Mouse (Mus musculus): ENCODE data around the gene Efr3b.

The Efr3b gene

GRCm38 (mm10) chr12:4039046-4039445 lies 331 bp upstream of the Efr3b start:
- in situ Hi-C loops (cut with MboI; ENCODE audit: low sequenced_read_pairs): no loop called here

- in situ Hi-C loops (cut with MboI; ENCODE audit: low sequenced_read_pairs): no loop called here
These were observed 1.2 kb downstream of the Efr3b start for GRCm38 (mm10) chr12:4037511-4037910.

DNA sequence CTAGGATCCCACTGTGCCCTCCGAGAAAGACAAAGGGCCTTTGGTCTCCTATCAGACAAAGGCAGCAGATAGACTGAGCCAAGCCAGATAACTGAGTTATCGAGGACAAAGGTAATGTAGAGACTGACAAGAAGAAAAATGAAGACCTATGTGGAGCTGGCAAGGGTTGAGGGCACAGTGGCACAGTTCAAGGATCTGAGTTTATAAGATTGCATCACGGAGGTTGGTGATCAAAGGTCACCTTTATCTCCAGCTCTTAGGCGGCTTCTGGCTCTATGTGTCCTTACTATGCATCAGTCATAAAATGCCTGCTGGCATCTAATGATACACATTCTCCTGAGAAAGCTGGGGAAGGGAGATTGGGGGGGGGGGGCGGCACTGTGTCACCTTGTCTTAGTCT lies 2.6 kb downstream of the Efr3b start:
- in situ Hi-C loops (cut with MboI; ENCODE audit: low sequenced_read_pairs): no loop called here

- in situ Hi-C loops (cut with MboI; ENCODE audit: low sequenced_read_pairs): no loop called here
These were observed 9.7 kb downstream of the Efr3b start for GRCm38 (mm10) chr12:4029064-4029463.

DNA sequence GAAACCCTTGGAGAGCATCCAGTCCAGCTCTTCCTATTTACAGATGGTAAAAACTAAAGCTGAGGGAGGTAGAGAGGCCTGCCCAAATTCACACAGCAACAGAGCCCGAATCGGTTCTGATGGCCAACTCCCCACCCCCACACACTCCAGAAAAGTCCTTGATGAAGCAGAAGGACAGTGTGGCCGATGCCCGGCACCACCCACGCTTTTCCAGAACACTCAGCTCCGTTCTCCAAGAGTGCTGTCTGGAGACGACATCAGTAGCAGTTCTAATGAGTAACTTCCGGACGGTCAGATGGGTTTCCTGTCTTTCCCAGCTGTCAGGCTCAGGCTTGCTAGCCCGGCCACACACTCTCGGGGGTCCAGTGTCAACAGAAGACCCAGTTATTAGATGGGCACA lies 10.2 kb downstream of the Efr3b start:
- in situ Hi-C loops (cut with MboI; ENCODE audit: low sequenced_read_pairs): no loop called here

DNA sequence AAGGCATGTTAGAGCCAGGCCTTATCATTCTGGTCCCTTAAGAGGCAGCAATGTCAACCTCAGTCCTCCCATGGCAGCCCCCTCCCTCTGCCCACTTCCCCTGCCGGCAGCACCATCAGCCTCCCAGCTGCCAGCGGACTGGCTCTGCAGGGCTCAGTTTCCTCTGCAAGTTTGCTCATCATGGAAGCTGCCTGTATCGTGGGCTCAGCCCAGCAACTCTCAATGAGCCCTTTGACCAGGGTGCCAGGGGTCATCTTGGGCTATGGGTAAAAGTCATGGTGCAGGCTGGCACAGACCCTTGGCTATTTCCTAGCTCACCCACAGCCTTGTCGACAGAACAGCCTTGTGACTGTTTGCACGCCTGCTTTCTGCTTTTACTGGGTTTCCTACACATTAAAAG lies 14.4 kb downstream of the Efr3b start:
- in situ Hi-C loops (cut with MboI; ENCODE audit: low sequenced_read_pairs): no loop called here

DNA sequence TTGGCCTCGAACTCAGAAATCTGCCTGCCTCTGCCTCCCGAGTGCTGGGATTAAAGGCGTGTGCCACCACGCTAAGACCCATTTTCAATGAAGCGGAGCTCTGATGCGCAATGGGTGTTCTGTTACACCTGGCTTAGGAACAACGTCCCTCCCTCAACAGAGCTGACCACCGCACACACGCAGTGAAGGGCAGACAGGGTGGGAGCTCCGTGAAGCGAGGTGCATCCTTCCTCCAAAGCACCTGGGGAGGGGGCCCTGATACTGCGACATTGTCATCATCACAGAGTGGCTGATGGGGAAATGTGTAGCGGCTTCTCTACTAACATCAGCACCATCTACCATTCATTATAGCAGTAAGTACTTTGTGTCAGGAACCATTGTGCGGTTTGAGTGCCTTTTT lies 15.2 kb downstream of the Efr3b start:
- in situ Hi-C loops (cut with MboI; ENCODE audit: low sequenced_read_pairs): no loop called here

- in situ Hi-C loops (cut with MboI; ENCODE audit: low sequenced_read_pairs): no loop called here
These were observed 15.9 kb downstream of the Efr3b start for GRCm38 (mm10) chr12:4022845-4023244.

DNA sequence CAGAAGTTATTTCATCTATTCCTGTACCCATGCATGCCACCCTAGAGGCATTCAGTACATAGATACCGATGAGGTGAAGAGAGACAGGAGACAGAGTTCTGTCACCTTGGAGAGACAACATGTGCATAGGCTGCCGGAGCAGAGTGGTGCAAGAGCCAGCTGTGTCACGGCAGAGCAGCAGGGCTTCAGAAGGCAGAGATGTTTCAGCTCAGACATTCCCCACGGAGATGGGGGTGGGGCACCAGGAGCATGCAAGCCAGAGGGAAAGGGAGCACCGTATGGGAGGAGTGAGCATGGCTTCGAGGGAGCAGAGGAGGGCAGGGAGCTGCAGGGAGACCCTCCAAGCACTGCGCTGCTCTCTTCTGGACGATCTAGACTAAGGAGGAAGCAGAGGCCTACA lies 18.2 kb downstream of the Efr3b start:
- in situ Hi-C loops (cut with MboI; ENCODE audit: low sequenced_read_pairs): no loop called here

GRCm38 (mm10) chr12:4016321-4016720 lies 22.4 kb downstream of the Efr3b start:
- in situ Hi-C loops (cut with MboI; ENCODE audit: low sequenced_read_pairs): no loop called here

GRCm38 (mm10) chr12:4015741-4016140 lies 23.0 kb downstream of the Efr3b start:
- in situ Hi-C loops (cut with MboI; ENCODE audit: low sequenced_read_pairs): no loop called here

DNA sequence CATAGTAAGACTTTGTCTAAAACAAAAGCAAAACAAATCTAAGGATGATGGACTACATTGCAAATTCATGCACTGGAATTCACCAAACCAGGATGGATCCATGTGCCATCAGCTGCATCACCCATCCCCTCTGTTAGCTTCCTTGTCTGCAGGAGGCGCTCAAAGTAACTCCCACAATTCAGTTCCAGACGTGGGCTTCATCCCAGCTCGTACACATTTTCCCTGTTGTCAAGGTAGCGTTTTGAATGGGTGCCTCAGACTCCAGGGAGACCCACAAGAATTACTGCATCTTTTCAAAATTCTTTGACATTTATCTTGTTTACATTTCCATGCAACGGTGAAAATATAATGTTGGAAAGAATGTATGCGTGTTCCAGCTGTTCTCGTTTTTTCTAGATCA lies 23.5 kb downstream of the Efr3b start:
- in situ Hi-C loops (cut with MboI; ENCODE audit: low sequenced_read_pairs): no loop called here

GRCm38 (mm10) chr12:4011715-4012114 lies 27.0 kb downstream of the Efr3b start:
- in situ Hi-C loops (cut with MboI; ENCODE audit: low sequenced_read_pairs): no loop called here

DNA sequence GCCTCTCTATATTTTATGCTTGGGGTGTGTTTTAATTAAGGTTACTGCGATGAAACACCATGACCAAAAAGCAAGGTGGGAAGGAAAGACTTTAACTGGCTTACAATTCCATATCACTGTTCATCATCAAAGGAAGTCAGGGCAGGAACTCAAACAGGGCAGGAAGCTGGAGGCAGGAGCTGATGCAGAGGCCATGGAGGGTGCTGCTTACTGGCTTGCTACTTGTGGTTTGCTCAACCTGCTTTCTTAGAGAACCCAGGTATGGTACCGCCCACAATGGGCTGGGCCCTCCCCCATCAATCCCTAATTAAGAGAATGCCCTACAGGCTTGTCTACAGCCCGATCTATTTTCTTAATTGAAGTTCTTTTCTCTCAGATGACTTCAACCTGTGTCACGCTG lies 27.4 kb downstream of the Efr3b start:
- in situ Hi-C loops (cut with MboI; ENCODE audit: low sequenced_read_pairs): no loop called here

GRCm38 (mm10) chr12:4008731-4009130 lies 30.0 kb downstream of the Efr3b start:
- in situ Hi-C loops (cut with MboI; ENCODE audit: low sequenced_read_pairs): no loop called here

- in situ Hi-C loops (cut with MboI; ENCODE audit: low sequenced_read_pairs): no loop called here
These were observed 30.9 kb downstream of the Efr3b start for GRCm38 (mm10) chr12:4007766-4008165.

DNA sequence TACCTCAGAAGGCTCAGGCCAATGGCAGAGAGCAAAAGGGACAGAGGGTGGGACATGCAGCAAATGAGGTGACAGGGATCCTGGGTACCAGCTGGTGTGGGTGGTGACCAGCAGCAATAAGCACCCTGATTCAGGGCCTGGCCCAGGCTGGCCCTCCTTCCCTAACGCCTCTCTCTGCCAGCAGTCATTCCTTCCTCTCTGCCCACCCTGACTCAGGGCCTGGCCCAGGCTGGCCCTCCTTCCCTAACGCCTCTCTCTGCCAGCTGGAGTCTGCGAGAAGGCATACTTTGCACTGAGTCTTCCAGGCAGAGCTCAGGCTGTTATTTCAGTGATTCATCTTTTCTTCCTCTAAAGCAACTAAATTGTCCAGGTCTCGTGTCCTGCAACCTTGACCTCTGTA lies 31.5 kb downstream of the Efr3b start:
- in situ Hi-C loops (cut with MboI; ENCODE audit: low sequenced_read_pairs): no loop called here

DNA sequence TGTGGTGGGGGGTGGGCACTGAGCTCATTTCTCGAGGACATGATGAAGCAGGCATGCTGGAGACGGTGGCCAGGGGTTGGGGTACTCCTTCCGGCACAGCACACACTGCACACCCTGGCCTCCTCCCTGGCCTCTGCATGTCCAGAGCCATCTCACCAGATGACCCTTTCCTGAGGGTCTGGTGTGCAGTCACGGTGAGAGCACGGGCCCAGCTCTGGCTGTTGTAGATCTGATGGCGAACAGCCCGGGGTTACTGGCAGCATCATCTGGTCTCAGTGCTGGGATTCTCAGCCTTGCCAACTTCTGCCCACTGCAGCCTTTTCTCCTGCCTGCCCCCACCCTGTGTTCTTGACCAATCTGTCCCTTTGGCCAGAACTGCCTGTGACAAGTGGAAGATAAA lies 32.6 kb downstream of the Efr3b start:
- in situ Hi-C loops (cut with MboI; ENCODE audit: low sequenced_read_pairs): no loop called here

DNA sequence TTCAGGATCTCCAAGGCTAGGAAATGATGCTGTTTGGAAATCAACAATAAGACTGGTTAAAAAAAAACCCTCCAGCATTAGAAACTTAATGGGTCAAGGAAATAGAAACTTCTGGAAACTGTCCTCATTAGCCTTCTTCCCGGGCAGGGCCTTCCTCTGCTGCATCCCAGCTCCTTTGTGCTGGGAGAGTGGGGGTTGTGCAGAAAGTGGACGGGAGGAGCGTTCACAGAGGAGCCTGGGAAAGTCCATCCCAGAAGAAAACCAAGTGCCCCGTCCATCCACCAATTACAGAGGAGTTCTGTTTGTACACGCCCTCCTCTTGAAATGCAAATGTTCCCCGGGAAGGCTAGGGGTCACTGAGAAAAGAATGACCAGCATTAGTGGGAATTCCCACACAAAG lies 34.1 kb downstream of the Efr3b start:
- in situ Hi-C loops (cut with MboI; ENCODE audit: low sequenced_read_pairs): no loop called here

GRCm38 (mm10) chr12:4000406-4000805 lies 38.3 kb downstream of the Efr3b start:
- in situ Hi-C loops (cut with MboI; ENCODE audit: low sequenced_read_pairs): no loop called here

DNA sequence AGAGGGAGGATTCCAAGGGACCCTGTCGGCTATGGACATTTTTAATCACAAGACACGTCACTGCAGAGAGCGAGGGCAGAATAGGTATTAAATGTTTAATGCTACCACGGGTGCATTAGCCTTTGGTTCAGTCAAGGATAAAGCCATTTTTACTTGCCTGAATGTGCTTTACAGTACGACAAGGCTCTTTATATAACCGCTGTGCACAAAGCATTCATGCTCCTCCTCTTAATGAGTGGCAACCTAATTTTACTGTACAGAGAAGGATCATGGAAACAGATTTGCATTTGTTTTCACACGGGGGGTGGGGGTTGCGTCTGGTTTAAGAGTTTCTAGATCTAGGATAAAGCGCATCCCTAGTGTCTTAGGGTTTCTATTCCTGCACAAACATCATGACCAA lies 42.0 kb downstream of the Efr3b start:
- in situ Hi-C loops (cut with MboI; ENCODE audit: low sequenced_read_pairs): no loop called here

GRCm38 (mm10) chr12:3991047-3991446 lies 47.7 kb downstream of the Efr3b start:
- in situ Hi-C loops (cut with MboI; ENCODE audit: low sequenced_read_pairs): no loop called here

DNA sequence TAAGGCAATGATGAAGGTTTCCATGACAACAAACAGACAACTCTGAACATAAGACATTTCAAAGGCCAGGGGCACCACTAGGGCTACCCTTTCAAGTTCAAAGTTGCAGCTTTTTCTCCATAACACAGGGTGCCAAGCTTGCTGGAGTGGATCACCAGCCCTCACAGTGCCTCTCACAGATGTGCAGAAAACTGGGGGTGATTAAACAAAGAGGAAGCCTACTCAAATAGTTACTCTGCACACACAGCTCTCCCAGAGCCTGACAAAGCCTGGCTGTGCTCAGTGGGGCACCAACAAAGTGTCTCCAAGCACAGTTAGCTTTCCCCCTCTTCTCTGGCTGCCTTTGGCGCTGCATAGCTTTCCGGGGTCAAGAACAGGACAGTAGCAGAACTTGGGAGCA lies 48.8 kb downstream of the Efr3b start:
- in situ Hi-C loops (cut with MboI; ENCODE audit: low sequenced_read_pairs): loop anchor here (10.0 kb wide), 1 partner anchor 85 kb away; no protein-coding TSS in a partner anchor

DNA sequence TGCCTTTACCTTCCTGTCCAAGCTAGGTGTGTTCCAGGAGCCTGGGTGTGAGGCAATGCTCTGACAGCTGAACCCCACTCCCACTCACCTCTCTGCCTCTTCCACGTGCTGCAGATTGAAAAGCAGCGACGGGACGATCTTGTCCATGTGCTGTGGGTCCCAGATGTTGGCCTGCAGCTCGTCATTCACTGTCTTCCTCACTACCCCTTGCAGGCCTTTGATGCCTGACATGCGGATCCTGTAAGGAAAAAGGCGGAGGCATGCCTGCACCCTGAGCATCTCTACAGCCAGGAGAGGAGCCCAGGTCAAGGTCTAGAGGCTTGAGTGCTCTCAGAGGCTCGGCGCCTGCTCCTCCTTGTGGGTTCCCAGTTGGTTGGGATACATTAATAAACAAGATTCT lies 54.3 kb downstream of the Efr3b start:
- in situ Hi-C loops (cut with MboI; ENCODE audit: low sequenced_read_pairs): loop anchor here (10.0 kb wide), 1 partner anchor 90 kb away; no protein-coding TSS in a partner anchor
